Mouse (Mus musculus) liver, embryonic 16.5 days (tissue): ENCODE results near the gene Wfdc2. TPM values are rescaled to one million over a fixed set of nuclear protein-coding genes. Genes with fewer than 3 reads are reported as not detected.

Experiments
- ATAC-seq: fragments of 200-750 bp; cut with Nextera tagmentation; 2 replicates; pipeline ENCODE4 v1.8.0; 2017; ENCODE audit warnings: low read depth, mild to moderate bottlenecking, moderate number of reproducible peaks, moderate library complexity
- H3K27ac ChIP-seq: fragments of 300-500 bp; sonication (generic); 2 replicates; pipeline ENCODE4 v1.5.1; 2014; ENCODE audit warnings: mild to moderate bottlenecking, low read length
- H3K27me3 ChIP-seq: fragments of 300-500 bp; sonication (generic); 2 replicates; pipeline ENCODE4 v1.6.1; 2014; ENCODE audit warnings: low read depth, low read length, mixed read lengths; ENCODE audit not compliant: control insufficient read depth, insufficient read depth
- H3K36me3 ChIP-seq: fragments of 300-500 bp; sonication (generic); 2 replicates; pipeline ENCODE4 v1.6.1; 2014; ENCODE audit warnings: mild to moderate bottlenecking; ENCODE audit not compliant: control insufficient read depth, insufficient read depth
- H3K4me1 ChIP-seq: fragments of 300-500 bp; sonication (generic); 2 replicates; pipeline ENCODE4 v1.6.1; 2014; ENCODE audit warnings: low read depth, low read length, mixed read lengths; ENCODE audit not compliant: control insufficient read depth
- H3K4me2 ChIP-seq: fragments of 300-500 bp; sonication (generic); 2 replicates; pipeline ENCODE4 v1.6.1; 2014; ENCODE audit warnings: low read depth, low read length, mixed read lengths
- H3K4me3 ChIP-seq: fragments of 300-500 bp; sonication (generic); 2 replicates; pipeline ENCODE4 v1.5.1; 2014; ENCODE audit warnings: low read depth, mild to moderate bottlenecking, low read length
- H3K9ac ChIP-seq: fragments of 300-500 bp; sonication (generic); 2 replicates; pipeline ENCODE4 v1.6.1; 2014; ENCODE audit warnings: low read depth, low read length
- H3K9me3 ChIP-seq: fragments of 300-500 bp; sonication (generic); replicated peaks from 2 replicates; pipeline ENCODE4 v1.6.1; 2016; ENCODE audit warnings: low read length; ENCODE audit not compliant: control insufficient read depth
- WGBS: fragments of 180-500 bp; shearing (Covaris S2); extraction: QIAGEN DNeasy Blood & Tissue Kit; methylation state at CpG from one replicate; pipeline ENCODE4 v1.1.7; 2014; ENCODE audit not compliant: insufficient replicate concordance; 5-methylcytosine and 5-hydroxymethylcytosine counted together
- polyA plus RNA-seq: library from polyadenylated mRNA; unstranded; fragments of >200 nt; fragmentation: Nextera tagmentation; extraction: Ambion mirVana; gene quantifications from 2 replicates; pipeline ENCODE4 v1.2.1, GENCODE M21; 2015

Wfdc2 gene
- polyA plus RNA-seq, 1 experiment from 2014 or later, result 1.7 TPM

GRCm38 (mm10) chr2:164542132-164542531, 20.1 kb upstream of the Wfdc2 start:
- H3K27ac ChIP-seq, result no peak overlapping the region
- no peak overlapping the region for H3K4me2 ChIP-seq
- no peaks in the 10 kb centered on the region for H3K36me3 ChIP-seq
- no peak overlapping the region for H3K4me3 ChIP-seq
- no peak for ATAC-seq
- H3K27me3 ChIP-seq, result no peaks in the 10 kb centered on the region
- no peak overlapping the region for H3K9ac ChIP-seq
- no peaks in the 10 kb centered on the region for H3K4me1 ChIP-seq
- no peaks in the 10 kb centered on the region for H3K9me3 ChIP-seq
- WGBS, result 51% methylated on average over 5 of the region's 5 CpGs

DNA sequence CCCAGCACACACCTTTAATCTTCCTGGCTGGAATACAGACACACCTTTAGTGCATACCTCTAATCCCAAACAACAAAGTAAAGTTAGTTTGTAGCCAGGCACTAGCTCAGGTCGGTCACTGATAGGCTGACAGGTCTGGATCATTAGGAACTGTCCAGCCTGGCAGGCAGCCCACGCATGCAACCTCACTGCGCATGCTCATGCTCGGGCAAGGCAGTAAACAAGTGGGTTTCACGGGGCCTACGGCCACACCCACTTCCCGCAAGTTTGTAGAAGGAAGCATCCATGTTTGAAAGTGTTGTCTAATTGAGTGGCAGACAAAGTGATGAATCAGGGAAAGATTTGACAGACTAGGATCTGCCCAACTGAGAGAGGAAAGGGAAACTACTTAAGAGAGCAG, 19.6 kb upstream of the Wfdc2 start:
- WGBS, result 66% methylated on average over 7 of the region's 7 CpGs
- H3K4me3 ChIP-seq, result no peak overlapping the region
- H3K9ac ChIP-seq, result no peak overlapping the region
- H3K4me1 ChIP-seq, result no peaks in the 10 kb centered on the region
- H3K9me3 ChIP-seq, result no peaks in the 10 kb centered on the region
- no peaks in the 10 kb centered on the region for H3K27me3 ChIP-seq
- ATAC-seq, result no peak
- no peak overlapping the region for H3K27ac ChIP-seq
- H3K36me3 ChIP-seq, result no peaks in the 10 kb centered on the region
- no peak overlapping the region for H3K4me2 ChIP-seq

DNA sequence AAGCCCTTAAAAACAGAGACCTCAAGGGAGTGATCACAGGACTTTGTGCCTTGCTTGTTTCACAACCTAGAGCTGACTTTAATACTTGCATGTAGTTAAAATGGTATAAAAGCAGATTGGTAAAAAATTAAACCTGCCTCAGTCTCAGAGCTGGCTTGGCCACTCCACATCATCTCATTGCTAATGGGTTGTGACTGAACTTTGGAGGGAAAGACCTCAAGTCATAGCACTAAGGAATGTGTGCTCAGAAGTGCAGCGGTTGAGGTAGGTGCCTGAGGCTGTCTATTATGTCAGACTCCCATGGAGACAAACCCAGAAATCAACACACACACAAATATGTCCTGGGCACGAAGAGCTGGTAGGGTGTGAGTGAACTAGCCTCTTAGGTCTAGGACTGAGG, 18.5 kb upstream of the Wfdc2 start:
- ATAC-seq, result no peak
- Histone ChIP-seq H3K9ac (no peak overlapping the region), H3K27me3 (no peaks in the 10 kb centered on the region), H3K36me3 (no peaks in the 10 kb centered on the region), H3K4me2 (no peak overlapping the region), H3K9me3 (no peaks in the 10 kb centered on the region), H3K4me3 (no peak overlapping the region), H3K4me1 (no peaks in the 10 kb centered on the region), H3K27ac (no peak overlapping the region)
- 50% methylated on average over 2 of the region's 2 CpGs for WGBS

DNA sequence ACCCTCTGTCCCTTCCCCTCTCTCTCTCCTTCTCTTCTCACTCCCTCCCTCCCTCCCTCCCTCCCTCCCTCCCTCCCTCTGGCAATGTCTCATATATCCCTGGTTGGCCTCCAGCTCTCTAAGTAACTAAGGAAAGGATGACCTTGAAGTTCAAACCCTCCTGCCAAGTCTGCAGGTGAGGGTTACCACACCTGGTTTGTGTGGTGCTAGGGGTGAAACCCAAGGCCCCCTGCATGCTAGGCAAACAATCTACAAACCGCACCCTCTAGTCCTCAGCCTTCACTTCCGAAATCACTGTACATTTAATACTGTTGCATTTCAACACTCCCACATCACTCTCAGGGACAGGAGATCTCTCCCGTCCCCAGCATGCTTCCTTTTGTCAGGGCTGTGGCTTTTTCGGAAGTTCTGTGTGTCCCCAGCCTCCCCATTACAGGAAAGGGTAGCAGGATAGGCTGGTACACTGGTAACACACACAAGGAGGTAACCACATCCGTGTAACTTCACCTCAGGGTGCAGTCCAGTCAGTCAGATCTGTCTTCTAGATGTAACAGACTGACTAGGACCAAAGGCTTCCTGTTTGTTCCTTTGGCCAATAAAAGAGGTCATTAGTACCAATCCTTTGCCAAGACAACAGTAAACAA, 17.6 kb upstream of the Wfdc2 start:
- no peak for ATAC-seq
- 11% methylated on average over 5 of the region's 5 CpGs for WGBS
- H3K27ac ChIP-seq, result no peak overlapping the region

DNA sequence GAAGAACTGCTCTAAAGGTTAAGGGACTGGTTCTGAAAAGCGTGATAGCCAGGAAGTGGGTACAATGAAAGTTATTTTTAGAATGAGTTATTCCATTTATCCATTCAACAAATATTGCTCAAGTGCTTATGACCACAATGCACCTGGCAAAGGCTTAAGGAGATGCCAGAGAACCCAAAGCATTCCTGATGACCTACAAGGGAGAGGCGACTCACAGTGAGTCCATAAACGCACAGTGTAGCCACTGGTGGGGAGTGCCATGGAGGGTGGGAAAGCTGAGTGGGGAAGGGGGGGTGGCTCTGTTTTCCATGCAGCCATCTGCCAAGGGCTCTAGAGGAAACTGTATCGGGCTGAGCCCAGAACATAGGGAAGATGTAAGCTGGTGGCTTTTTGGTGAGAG, 12.9 kb upstream of the Wfdc2 start:
- no peak for ATAC-seq
- no peak overlapping the region for H3K4me3 ChIP-seq
- no peaks in the 10 kb centered on the region for H3K36me3 ChIP-seq
- H3K9ac ChIP-seq, result no peak overlapping the region
- no peaks in the 10 kb centered on the region for H3K4me1 ChIP-seq
- H3K4me2 ChIP-seq, result no peak overlapping the region
- 31% methylated on average over 4 of the region's 4 CpGs for WGBS
- no peak overlapping the region for H3K27ac ChIP-seq
- no peaks in the 10 kb centered on the region for H3K9me3 ChIP-seq
- H3K27me3 ChIP-seq, result peaks cover 3% of the 10 kb centered on the region; the same call in 1 of the 2 replicates

More for the DNA sequence above, 17.6 kb upstream of the Wfdc2 start:
- Histone ChIP-seq H3K9ac (no peak overlapping the region), H3K36me3 (no peaks in the 10 kb centered on the region), H3K27me3 (no peaks in the 10 kb centered on the region), H3K4me1 (no peaks in the 10 kb centered on the region), H3K4me3 (no peak overlapping the region), H3K9me3 (no peaks in the 10 kb centered on the region), H3K4me2 (no peak overlapping the region)

- no peaks in the 10 kb centered on the region for H3K4me1 ChIP-seq
- H3K27me3 ChIP-seq, result peaks cover 3% of the 10 kb centered on the region; the same call in 1 of the 2 replicates
- no peak for ATAC-seq
- no peak overlapping the region for H3K27ac ChIP-seq
- 23% methylated on average over 10 of the region's 10 CpGs for WGBS
- H3K9me3 ChIP-seq, result no peaks in the 10 kb centered on the region
- no peaks in the 10 kb centered on the region for H3K36me3 ChIP-seq
- H3K4me2 ChIP-seq, result no peak overlapping the region
- no peak overlapping the region for H3K9ac ChIP-seq
- no peak overlapping the region for H3K4me3 ChIP-seq
These were observed 12.0 kb upstream of the Wfdc2 start for GRCm38 (mm10) chr2:164549963-164550894.

DNA sequence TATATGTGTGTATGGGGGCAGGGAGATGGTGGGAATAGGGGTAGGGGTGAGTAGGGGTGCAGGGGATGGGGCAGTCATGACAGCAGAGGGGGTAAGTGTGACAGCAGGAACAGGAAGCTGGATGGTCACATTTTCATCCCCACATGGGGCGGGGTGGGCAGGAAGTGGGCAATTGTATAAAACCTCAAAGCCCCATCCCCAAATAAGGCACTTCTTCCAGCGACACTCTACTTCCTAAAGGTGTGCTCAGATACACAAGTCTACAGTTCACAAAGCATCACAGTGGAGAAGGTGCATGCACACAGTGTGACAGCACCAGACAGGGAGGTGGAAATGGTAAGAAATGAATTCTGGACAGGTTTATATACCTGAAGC, 11.3 kb upstream of the Wfdc2 start:
- Histone ChIP-seq H3K27me3 (peaks cover 3% of the 10 kb centered on the region; the same call in 1 of the 2 replicates), H3K4me2 (no peak overlapping the region), H3K9me3 (no peaks in the 10 kb centered on the region), H3K27ac (no peak overlapping the region), H3K4me3 (no peak overlapping the region), H3K36me3 (no peaks in the 10 kb centered on the region), H3K9ac (no peak overlapping the region), H3K4me1 (no peaks in the 10 kb centered on the region)
- ATAC-seq, result no peak
- 11% methylated on average over 2 of the region's 2 CpGs for WGBS

DNA sequence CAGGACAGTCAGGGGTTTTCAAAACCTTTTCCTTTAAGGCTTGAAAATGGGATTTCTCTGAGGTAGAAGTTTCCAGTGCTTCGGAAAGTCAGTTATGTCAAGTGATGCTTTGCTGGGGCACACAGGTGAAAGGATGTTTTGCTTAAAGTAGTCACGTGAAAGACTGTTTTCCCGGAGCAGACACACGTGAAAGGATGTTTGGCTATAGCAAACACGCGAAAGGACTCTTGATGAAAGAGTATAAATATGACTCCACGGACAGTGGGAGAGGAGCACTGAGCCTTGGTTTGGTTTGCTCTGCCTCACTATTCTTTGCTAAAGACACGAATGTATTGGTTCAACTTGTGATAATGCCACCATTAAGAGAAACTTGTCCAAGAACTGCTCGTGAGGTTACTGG, 10.7 kb upstream of the Wfdc2 start:
- peaks cover 3% of the 10 kb centered on the region; the same call in 1 of the 2 replicates for H3K27me3 ChIP-seq
- no peak for ATAC-seq
- H3K4me2 ChIP-seq, result no peak overlapping the region
- no peak overlapping the region for H3K4me3 ChIP-seq
- no peaks in the 10 kb centered on the region for H3K36me3 ChIP-seq
- H3K9me3 ChIP-seq, result no peaks in the 10 kb centered on the region
- H3K27ac ChIP-seq, result no peak overlapping the region
- WGBS, result 67% methylated on average over 9 of the region's 9 CpGs
- no peaks in the 10 kb centered on the region for H3K4me1 ChIP-seq
- H3K9ac ChIP-seq, result no peak overlapping the region

DNA sequence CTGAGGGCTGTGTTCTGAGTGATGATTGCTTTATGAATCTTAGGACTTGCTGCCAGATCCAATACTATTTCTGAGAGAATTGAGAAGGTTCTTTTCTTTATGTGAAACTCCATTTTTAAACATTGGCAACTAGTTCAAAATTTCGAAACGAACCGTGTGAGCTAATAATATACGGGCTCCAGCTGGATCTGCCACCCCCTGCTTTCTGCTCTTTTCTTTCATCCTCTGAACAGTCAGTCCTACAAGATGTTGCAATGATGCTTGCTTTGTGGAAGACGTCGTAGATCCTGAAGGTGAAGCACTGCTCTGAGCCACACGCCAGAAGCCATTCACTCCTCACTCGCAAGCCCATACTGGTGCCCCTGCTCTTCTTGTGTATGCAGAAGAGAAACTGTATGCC, 3.8 kb upstream of the Wfdc2 start:
- H3K4me2 ChIP-seq, result no peak overlapping the region
- H3K4me3 ChIP-seq, result no peak overlapping the region
- H3K9me3 ChIP-seq, result no peaks in the 10 kb centered on the region
- no peaks in the 10 kb centered on the region for H3K36me3 ChIP-seq
- no peak overlapping the region for H3K9ac ChIP-seq
- 60% methylated on average over 8 of the region's 8 CpGs for WGBS
- ATAC-seq, result no peak
- no peak overlapping the region for H3K27ac ChIP-seq
- H3K4me1 ChIP-seq, result no peaks in the 10 kb centered on the region
- peaks cover 17% of the 10 kb centered on the region for H3K27me3 ChIP-seq
